Mouse (Mus musculus) kidney, adult 2 months (tissue): Measurements from ENCODE around the gene Idi1.
"Not testable (repeated sequence)": the region's sequence is repeated elsewhere in the genome, so short reads cannot be mapped to it uniquely, and the experiment has no call there.

ENCODE experiments used
- CTCF ChIP-seq: fragments of 200-500 bp; conservative IDR thresholded peaks from 2 replicates; pipeline ENCODE4 v1.5.1; 2011; ENCODE audit warnings: low read depth, mild to moderate bottlenecking, control low read depth, low read length, moderate library complexity, mixed read lengths; ENCODE audit not compliant: insufficient read depth, insufficient read length
- POLR2A ChIP-seq: fragments of 200-500 bp; IDR thresholded peaks from one replicate; pipeline ENCODE4 v1.6.1; 2011; ENCODE audit warnings: low read depth, low read length, control low read depth

- not testable (repeated sequence) for TF ChIP-seq POLR2A, CTCF
Measured at GRCm38 (mm10) chr13:8883870-8884269, 1.4 kb upstream of the Idi1 start.
